Mouse (Mus musculus) urinary bladder, adult 18-20 months (tissue): Measurements from ENCODE around the gene Urm1.
"Not testable (repeated sequence)": the region's sequence is repeated elsewhere in the genome, so short reads cannot be mapped to it uniquely, and the experiment has no call there.

Experiments
- DNase-seq, 2 experiments: peaks; one replicate each; pipeline ENCODE4 v3.0.0; 2022; ENCODE audit warnings: low spot score in 2 of 2, mixed read lengths in 2 of 2

Gene Urm1

GRCm38 (mm10) chr2:29865125-29865524 lies 45.2 kb downstream of the Urm1 start:
- no peak for DNase-seq

- DNase-seq, result peak; percentile 73 to 80
These were observed 49.2 kb downstream of the Urm1 start, which contains the start of gene Cercam for GRCm38 (mm10) chr2:29868949-29869645. Cercam (plus strand) TSS chr2:29869164.

- DNase-seq, result peak; percentile 31 to 45
These were observed 50.0 kb downstream of the Urm1 start for GRCm38 (mm10) chr2:29869646-29870451.

- no peak for DNase-seq
These were observed 52.9 kb downstream of the Urm1 start for GRCm38 (mm10) chr2:29872581-29873295.

- DNase-seq, result no peak
These were observed 53.9 kb downstream of the Urm1 start for GRCm38 (mm10) chr2:29873801-29874200.

- DNase-seq, result no peak
These were observed 58.2 kb downstream of the Urm1 start for GRCm38 (mm10) chr2:29878061-29878460.

GRCm38 (mm10) chr2:29879191-29879590 lies 59.3 kb downstream of the Urm1 start:
- no peak for DNase-seq

GRCm38 (mm10) chr2:29879964-29880830 lies 60.3 kb downstream of the Urm1 start:
- DNase-seq, result no peak

GRCm38 (mm10) chr2:29886659-29887292 lies 66.9 kb downstream of the Urm1 start:
- not testable (repeated sequence) for DNase-seq

- peak; percentile 100 for DNase-seq
These were observed 69.4 kb downstream of the Urm1 start, which contains the start of gene Odf2 for GRCm38 (mm10) chr2:29889066-29889944. Odf2 (plus strand) TSS chr2:29889221.

GRCm38 (mm10) chr2:29889991-29890833 lies 70.3 kb downstream of the Urm1 start:
- peak; percentile 75 to 76 for DNase-seq

- no peak for DNase-seq
These were observed 71.9 kb downstream of the Urm1 start for GRCm38 (mm10) chr2:29891773-29892172.
